Mouse (Mus musculus): Measurements from ENCODE around the gene Slco3a1. TPM values are rescaled to one million over a fixed set of nuclear protein-coding genes. Genes with fewer than 3 reads are reported as not detected.

Gene Slco3a1
- total RNA-seq, 2 experiments from 2014 or later = 47.3 to 54.6 TPM

DNA sequence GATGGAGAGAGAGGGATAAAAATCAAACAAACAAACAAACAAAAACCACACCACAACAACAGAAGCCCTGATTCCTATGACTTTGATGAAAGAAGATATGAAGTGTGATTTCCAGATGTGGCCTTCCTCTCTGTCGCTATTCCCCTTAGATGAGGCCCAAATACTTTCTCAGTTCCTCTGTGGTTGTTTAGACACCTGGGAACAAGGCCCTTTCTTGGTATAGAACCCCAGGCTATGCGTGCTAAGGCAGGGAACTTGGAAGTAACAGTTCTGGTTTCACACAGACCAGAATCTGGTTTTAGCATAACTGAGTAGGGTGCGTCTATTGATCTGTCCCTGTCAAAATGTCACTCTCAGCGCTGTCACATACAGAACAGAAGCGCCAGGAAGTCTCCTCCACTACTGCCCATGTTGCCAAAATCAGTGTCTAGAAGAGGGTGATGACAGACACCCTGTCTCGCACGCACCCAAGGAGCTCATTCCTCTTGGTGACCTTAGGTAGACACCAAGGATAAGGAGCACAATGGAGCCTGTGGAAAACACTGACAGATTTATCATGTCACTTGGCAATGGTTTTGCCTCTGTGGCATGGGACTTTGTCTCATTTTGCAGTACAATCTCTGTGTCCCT is 23.0 kb downstream of the Slco3a1 start:
- intact Hi-C loops (cut with DNase I) = no loop called here
- DNase-seq (ENCODE audit: low spot score in 2 of 2) = no peak

DNA sequence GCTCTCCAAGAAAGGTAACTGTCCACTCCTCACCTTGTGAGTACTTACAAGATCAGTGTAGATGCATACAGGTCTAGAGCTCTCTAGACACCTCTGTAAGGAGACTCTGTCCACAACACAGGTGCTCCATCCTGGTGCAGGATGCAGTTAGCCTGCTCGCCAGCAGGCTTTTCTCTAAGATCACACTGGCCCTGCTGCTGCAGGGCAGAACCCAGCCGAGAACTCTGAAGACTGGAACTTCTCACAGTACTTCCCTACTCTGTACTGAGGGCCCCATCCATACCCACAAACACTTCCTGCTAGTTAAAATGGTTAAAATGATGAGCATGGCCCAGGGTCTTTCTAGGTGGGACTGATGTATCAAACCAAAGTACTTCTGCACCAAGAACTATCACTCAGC is 24.7 kb downstream of the Slco3a1 start:
- intact Hi-C loops (cut with DNase I) = no loop called here
- no peak for DNase-seq (ENCODE audit: low spot score in 2 of 2)

DNA sequence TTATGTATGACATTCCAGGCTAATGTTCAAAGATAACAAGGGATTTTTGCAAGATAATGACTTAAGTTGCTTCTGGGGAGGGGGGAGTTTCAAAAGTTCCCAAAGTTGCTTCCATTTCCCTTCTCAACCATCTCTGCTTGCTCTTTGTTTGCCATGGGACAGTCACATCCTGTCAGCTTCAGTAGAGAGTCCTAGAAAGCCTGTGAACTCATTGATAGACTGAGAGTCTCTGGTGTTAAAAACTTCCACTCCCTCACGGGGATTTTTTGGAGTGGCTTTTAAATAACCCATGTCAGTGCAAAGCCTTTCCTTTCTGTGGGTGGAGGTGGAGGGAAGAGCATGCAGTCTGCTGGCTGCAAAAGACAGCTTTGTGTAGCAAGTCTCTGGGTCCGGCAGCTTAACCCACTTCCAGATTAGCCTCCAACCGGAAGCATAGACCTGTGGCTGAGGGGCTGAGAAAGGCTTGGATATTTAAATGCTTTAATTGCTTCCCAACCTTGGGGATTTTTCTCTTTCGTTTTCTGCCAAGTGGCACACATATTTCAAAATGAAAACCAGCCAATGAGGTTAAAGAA is 25.3 kb downstream of the Slco3a1 start:
- intact Hi-C loops (cut with DNase I) = no loop called here
- no peak for DNase-seq (ENCODE audit: low spot score in 2 of 2)

DNA sequence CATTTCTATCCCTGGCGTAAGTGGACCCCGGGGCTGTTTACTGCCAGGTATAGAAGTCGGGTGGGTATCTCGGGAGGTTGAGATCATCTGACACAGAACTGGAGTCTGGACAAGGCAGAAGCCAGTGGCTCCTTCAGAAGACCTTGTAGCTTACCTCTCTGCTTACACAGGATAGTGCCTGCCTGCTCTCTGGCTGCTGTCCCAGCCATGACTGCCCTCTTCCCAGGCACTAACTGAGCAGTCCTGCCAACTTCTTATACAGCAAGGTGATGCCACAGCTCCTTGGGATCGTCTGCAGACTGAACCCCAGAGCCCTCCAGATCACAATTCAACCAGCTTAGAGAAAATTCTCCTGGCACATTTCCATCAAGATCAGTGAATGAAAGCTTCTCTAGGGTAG is 26.4 kb downstream of the Slco3a1 start:
- DNase-seq (ENCODE audit: low spot score in 2 of 2) = no peak
- intact Hi-C loops (cut with DNase I) = no loop called here

DNA sequence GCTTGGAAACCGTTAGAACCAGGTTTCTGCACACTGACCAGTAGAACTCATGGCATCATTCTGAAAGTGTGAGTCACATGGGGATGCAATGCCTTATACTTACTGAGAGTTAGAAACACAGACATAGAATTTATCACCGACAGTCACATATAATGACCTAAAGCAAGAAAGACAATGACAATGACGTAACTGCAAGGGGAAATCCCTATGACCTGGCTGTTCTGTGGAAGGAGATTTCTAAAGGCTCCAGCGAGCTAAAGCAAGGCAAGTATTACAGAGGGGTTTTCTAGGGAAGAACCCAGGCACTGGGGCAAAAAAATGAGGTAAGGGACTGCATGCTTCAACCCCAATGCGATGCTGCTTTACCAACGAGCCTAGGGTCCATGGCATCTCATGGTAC is 26.9 kb downstream of the Slco3a1 start:
- DNase-seq (ENCODE audit: low spot score in 2 of 2) = no peak
- intact Hi-C loops (cut with DNase I) = no loop called here

- DNase-seq (ENCODE audit: low spot score in 2 of 2) = no peak
- intact Hi-C loops (cut with DNase I) = no loop called here
Measured at GRCm38 (mm10) chr7:74526030-74526429, 28.6 kb downstream of the Slco3a1 start.

GRCm38 (mm10) chr7:74525586-74525985 is 29.0 kb downstream of the Slco3a1 start:
- intact Hi-C loops (cut with DNase I) = no loop called here
- no peak for DNase-seq (ENCODE audit: low spot score in 2 of 2)

GRCm38 (mm10) chr7:74524188-74524971 is 30.2 kb downstream of the Slco3a1 start:
- no peak for DNase-seq (ENCODE audit: low spot score in 2 of 2)

DNA sequence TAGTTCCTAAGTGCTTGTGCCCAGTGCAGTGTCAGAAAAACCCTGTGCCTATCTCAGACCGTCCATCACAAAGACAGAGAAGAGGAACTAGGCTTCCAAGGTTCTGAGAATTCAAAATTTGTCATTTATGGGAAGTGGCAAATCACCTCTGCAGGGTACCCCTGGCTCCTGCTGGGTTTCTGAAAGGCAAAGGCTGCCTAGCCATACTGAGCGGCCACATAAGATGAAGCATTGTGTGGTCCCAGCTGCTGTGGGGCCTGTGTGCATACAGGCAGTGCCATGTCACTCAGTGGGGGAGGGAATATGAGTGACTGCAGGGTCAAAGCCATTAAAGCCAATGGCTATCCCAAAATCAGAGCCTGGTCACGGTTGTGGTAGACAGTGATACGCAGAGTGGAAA is 31.5 kb downstream of the Slco3a1 start:
- DNase-seq (ENCODE audit: low spot score in 2 of 2) = no peak
- intact Hi-C loops (cut with DNase I) = no loop called here

More at GRCm38 (mm10) chr7:74524188-74524971, 30.2 kb downstream of the Slco3a1 start:
- intact Hi-C loops (cut with DNase I) = no loop called here

DNA sequence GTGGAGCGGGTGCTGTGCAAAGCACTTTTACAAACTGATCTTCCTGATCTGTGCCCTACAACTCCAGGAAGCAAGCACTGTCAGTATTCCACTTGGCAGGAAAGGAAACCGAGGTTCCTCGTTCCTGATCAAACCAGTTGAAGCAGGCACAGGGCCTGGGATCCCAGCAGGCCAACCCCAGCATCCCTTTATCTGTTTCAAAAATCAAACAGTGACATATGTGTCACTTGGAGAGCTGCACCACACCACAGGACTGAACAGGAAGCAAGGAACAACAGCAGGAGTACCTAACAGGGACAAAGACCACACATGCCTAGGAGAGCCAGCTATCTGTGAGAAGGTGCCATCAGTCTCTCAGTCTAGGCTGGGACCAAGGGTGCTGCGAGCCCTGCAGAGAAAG is 32.3 kb downstream of the Slco3a1 start:
- DNase-seq (ENCODE audit: low spot score in 2 of 2) = no peak
- intact Hi-C loops (cut with DNase I) = no loop called here

GRCm38 (mm10) chr7:74519386-74519785 is 35.2 kb downstream of the Slco3a1 start:
- DNase-seq (ENCODE audit: low spot score in 2 of 2) = no peak
- intact Hi-C loops (cut with DNase I) = no loop called here

DNA sequence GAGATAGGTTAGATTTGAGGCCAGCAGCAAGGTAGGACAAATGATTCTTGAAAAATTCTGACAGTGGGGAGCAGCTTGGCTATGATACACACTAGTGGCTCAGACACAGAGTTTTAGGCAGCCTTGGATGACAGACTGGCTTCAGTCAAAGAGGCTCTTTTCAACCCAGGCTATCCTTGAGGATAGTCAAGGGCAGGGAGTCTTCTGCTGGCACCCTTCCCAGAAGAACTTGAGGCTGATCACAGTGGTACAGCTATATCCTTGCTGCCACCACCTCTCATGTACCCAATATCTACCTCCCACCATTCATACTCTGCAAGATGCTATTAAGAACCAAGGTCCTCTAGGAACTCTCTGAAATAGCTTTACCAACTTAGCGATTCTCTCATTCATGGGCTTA is 35.8 kb downstream of the Slco3a1 start:
- DNase-seq (ENCODE audit: low spot score in 2 of 2) = no peak
- intact Hi-C loops (cut with DNase I) = no loop called here

GRCm38 (mm10) chr7:74518255-74518654 is 36.3 kb downstream of the Slco3a1 start:
- intact Hi-C loops (cut with DNase I) = no loop called here
- DNase-seq (ENCODE audit: low spot score in 2 of 2) = no peak

DNA sequence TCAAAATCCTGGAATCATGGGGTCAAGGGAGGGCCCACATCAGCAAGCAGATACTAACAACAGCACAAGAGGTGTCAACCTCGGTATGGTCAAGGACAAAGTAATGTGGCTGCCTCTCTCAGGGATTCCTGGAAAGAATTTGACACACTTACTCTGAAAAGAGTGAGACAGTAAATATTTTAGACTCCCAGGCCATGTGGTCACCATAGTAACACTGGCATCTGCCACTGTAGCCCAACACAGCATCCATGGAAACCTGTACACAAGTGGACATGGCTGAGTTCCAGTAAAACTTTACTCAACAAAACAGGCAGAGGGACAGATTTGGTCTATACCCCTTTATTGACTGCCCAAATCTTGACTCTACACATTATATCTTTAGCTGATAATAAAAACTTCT is 43.9 kb downstream of the Slco3a1 start:
- peak in 1 of 2 experiments; percentile 46 for DNase-seq (ENCODE audit: low spot score in 2 of 2)
- intact Hi-C loops (cut with DNase I) = no loop called here

GRCm38 (mm10) chr7:74508205-74508604 is 46.4 kb downstream of the Slco3a1 start:
- intact Hi-C loops (cut with DNase I) = no loop called here
- no peak for DNase-seq (ENCODE audit: low spot score in 2 of 2)

DNA sequence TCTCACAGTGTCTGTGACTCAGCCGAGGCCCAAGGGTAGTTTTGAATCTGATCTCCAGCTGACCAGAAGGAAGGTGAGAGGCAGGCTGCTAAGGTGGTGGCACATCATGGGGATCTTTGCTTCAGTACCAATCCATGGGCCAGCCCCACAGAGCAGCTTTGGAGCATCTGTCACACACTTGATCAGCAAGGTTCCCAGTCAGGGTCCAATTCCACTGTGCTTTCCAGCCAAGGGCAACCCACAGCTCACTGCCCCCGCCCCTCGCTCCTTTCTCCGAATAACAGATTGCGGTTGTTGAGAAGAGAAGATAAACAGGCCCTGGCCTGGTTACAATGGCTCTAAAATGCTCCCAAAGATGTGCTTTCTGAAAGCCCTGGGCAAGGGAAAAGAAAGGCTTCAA is 47.7 kb downstream of the Slco3a1 start:
- intact Hi-C loops (cut with DNase I) = no loop called here
- DNase-seq (ENCODE audit: low spot score in 2 of 2) = no peak

DNA sequence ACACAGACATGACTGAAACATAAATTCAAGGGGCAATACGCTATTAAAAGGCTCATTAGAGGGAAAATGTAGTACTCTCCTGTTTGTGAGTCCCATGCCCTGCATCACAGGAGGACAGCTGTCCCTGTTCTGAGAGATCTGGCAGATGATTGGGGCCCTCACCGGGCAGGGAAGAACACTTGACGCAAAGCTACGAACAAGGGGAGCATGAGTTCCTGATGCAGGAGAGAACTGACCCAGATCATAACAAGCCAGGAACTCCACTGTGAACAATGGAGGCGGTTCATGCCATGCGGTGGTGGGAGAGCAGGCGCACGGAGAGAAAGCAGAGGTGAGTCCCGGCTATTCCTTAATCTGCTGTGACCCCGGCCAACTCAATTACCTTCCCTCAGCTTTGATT is 48.9 kb downstream of the Slco3a1 start:
- intact Hi-C loops (cut with DNase I) = no loop called here
- DNase-seq (ENCODE audit: low spot score in 2 of 2) = no peak

DNA sequence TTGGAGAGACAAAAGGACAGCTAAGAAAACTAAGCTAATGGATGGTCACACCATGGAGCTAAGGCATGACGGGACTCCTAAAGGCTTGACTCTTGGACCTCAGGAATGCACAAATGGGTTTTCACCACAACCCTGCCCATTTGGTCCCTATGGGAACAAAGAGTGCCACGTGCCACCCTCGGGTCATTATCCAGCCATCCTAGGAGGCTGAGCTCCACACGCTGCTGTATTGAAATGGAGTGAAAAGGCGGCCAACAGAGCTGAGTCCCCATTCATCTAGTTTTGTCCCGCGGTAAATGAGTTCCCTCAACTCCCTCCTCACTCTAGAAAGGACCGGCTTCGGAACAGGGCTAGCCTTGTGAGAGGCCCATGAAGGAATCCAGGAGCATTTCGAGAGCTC is 53.4 kb downstream of the Slco3a1 start:
- intact Hi-C loops (cut with DNase I) = no loop called here
- no peak for DNase-seq (ENCODE audit: low spot score in 2 of 2)

DNA sequence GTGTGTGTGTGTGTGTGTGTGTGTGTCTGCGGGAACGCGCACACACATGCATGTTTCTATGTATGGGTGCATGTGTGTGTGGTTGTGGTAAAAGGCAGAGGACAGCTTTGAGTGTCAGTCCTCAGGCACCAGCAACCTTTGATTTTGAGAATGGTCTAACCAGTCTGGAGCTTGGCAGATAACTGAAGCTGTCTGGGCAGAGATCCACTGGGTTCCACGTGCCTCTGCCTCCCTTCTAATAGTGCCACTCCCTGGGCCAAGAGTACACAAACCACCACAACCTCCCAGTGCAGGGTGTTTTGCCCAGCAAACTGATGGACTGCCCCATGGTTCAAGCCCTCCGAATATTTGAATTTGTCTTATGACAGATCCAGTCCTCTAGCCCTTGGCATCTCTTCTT is 55.1 kb downstream of the Slco3a1 start:
- intact Hi-C loops (cut with DNase I) = no loop called here
- no peak for DNase-seq (ENCODE audit: low spot score in 2 of 2)

DNA sequence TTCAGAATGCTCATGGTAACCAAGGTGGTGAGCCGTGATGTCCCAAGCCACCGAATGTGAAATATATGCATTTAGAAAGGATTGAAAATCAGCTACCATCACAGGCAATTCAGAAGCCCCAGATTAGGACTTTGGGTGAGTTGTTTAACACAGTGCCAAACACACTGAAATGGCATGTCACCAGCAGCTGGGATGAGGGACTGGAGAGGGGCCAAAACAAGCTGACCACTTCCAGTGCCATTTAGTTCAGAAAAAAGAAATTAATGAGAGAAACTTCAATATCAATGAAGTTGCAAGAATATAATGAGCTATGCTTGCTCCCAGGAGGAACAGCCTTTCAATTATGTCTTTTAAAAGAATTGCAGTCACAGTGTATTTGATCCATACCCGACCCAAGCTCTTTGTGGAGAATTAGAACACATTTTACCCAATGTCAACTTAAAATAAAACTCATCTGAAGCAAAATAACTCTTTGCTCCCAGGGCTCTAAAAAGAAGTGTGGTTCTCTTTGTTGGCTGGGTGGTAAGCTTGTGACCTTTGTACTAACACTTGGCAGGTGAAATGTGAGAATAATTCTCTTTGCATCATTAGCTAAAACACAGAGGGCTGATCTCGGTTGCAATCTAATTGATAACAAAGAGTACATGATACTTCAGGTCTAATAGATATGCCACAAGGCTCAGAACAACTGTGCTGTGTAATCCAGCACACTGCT is 56.2 kb downstream of the Slco3a1 start:
- intact Hi-C loops (cut with DNase I) = no loop called here

More for the DNA sequence above, 56.2 kb downstream of the Slco3a1 start:
- DNase-seq (ENCODE audit: low spot score in 2 of 2) = no peak
